Mouse (Mus musculus) limb, embryonic 12.5 days (tissue): Measurements from ENCODE around the gene Ginm1. TPM values are rescaled to one million over a fixed set of nuclear protein-coding genes. Genes with fewer than 3 reads are reported as not detected.

Experiments used
- ATAC-seq: fragments of 200-750 bp; cut with Nextera tagmentation; 2 replicates; pipeline ENCODE4 v1.8.0; 2017; ENCODE audit warnings: low read depth, moderate TSS enrichment; ENCODE audit not compliant: insufficient number of reproducible peaks, insufficient read depth, low FRiP score, low TSS enrichment
- H3K27ac ChIP-seq: fragments of 300-500 bp; sonication (generic); 2 replicates; pipeline ENCODE4 v1.5.1; 2016; ENCODE audit warnings: mild to moderate bottlenecking, moderate library complexity
- H3K27me3 ChIP-seq: fragments of 300-500 bp; sonication (generic); 2 replicates; pipeline ENCODE4 v1.6.1; 2016; ENCODE audit warnings: mild to moderate bottlenecking, moderate library complexity
- H3K36me3 ChIP-seq: fragments of 300-500 bp; sonication (generic); 2 replicates; pipeline ENCODE4 v1.6.1; 2016; ENCODE audit warnings: mild to moderate bottlenecking, moderate library complexity
- H3K4me1 ChIP-seq: fragments of 300-500 bp; sonication (generic); replicated peaks from 2 replicates; pipeline ENCODE4 v1.6.1; 2016
- H3K4me2 ChIP-seq: fragments of 300-500 bp; sonication (generic); 2 replicates; pipeline ENCODE4 v1.6.1; 2016; ENCODE audit warnings: mild to moderate bottlenecking, moderate library complexity
- H3K4me3 ChIP-seq: fragments of 300-500 bp; sonication (generic); replicated peaks from 2 replicates; pipeline ENCODE4 v1.5.1; 2016; ENCODE audit warnings: mild to moderate bottlenecking
- H3K9ac ChIP-seq: fragments of 300-500 bp; sonication (generic); replicated peaks from 2 replicates; pipeline ENCODE4 v1.6.1; 2016; ENCODE audit warnings: mild to moderate bottlenecking, moderate library complexity
- H3K9me3 ChIP-seq: fragments of 300-500 bp; sonication (generic); 2 replicates; pipeline ENCODE4 v1.6.1; 2016; ENCODE audit warnings: mild to moderate bottlenecking, moderate library complexity
- whole genome bisulfite sequencing: fragments of 180-500 bp; shearing (Covaris S2); methylation state at CpG from one replicate; pipeline ENCODE4 v1.1.7; 2016; 5-methylcytosine and 5-hydroxymethylcytosine counted together
- polyA plus RNA-seq: library from polyadenylated mRNA; unstranded; fragments of >200 nt; fragmentation: Nextera tagmentation; extraction: Ambion mirVana; gene quantifications from 2 replicates; pipeline ENCODE4 v1.2.1, GENCODE M21; 2016

Ginm1 gene
- polyA plus RNA-seq, 1 experiment from 2014 or later: 60.8 TPM

DNA sequence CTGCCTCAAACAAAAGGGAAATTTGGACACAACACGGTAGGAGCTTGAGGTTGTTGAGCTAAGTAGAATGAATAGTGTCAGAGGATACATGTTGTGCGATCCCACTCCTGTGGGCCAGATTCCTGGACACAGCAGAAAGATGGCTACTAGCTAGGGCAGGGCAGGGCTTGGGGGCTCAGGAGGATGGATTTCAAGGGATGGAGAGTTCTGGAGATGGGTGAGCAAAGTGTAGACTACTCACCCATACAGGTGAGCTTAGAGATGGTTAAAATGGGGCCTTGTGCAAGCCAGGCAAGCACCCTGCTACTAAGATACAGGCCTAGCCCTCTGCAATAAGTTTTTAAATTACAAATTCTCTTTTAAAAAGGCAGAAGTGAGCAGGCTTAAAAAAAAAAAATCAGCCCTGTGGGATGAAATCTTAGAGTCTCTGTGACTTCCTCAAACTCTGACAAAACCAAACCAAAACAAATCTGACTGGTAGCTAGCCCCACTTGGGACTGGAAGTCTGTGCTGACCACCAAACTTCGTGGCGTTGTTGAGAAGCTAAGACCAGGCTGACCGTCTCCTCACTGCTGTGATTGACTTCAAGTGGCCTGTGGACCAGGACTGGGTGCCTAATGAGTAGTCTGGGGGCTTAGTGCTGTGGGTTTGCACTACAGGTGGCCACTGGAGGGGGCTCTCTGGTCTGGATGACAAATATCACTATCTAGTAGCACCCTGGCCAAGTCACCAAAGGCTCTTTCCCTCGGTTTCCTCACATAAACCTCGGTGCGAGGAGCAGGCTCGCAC lies 40.9 kb upstream of the Ginm1 start:
- Histone ChIP-seq H3K4me3 (no peak overlapping the region), H3K4me1 (peaks cover 13% of the 10 kb centered on the region), H3K9ac (no peak overlapping the region), H3K4me2 (no peak overlapping the region), H3K36me3 (no peaks in the 10 kb centered on the region), H3K27ac (no peak overlapping the region), H3K27me3 (peaks cover 14% of the 10 kb centered on the region), H3K9me3 (no peaks in the 10 kb centered on the region)
- ATAC-seq: no peak
- 79% methylated on average over 9 of the region's 9 CpGs for WGBS

DNA sequence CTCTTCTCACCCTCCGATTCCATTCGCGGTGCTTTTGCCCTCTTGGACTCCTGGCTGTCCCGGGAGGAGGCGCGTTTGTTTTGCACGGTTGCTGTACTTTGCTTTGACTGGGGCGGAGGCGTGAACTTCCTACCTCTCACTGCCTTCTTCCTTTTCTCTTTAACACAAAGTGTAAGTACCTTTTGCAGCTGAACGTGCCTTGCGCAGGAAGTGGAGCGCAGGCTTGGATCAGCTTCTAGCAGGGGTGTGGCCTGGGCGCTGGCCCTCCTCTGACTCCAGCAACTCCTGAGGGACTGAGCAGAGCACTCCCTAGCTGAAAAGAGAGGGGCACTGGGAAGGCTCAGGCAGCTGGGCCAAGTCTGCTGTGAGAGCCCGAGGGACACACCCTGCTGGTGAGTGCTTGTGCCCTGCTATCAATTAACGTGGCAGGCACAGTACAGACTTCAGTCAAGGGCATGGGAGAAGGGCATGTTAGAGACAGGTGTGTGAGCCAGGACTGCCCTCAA lies 39.6 kb upstream of the Ginm1 start, which contains the start of gene Zc3h12d:
Gene Zc3h12d, plus strand, starts transcription at position 300 of the 506 bp plus-strand sequence.
- Histone ChIP-seq H3K9ac (peak within 1 kb of the TSS; percentile 50), H3K9me3 (no peaks in the 10 kb centered on the region), H3K27ac (no peak within 1 kb of the TSS), H3K27me3 (peaks cover 14% of the 10 kb centered on the region), H3K4me1 (peaks cover 10% of the 10 kb centered on the region), H3K4me3 (peak within 1 kb of the TSS; percentile 27), H3K36me3 (0 out of 2 replicates have a peak, but pooled peaks cover 4% of the 10 kb centered on the region), H3K4me2 (peak within 1 kb of the TSS; percentile 54)
- ATAC-seq: peak; percentile 65; the same call in 1 of the 2 replicates
- 4% methylated on average over 15 of the region's 15 CpGs for WGBS

- no peak overlapping the region for H3K9ac ChIP-seq
Observed at GRCm38 (mm10) chr10:7826106-7826505, 33.5 kb upstream of the Ginm1 start.

DNA sequence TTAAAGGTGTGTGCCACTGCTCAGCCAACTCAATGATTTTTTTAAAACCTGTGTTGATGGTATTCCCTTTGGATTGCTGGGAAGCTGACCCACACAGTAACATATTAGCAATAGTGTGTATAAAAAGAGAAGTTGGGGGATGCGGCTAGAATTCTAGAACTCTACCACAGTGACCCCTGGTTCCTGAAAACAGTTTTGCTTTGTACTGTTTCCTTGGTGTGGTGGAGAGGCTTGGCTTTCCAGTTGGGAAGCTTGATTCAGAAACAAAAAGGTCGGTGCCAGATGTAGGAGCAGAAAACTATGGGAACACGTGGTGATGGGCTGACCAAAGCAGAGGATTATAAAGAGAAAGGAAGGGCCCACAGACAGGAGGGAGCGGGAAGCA lies 32.6 kb upstream of the Ginm1 start:
- H3K36me3 ChIP-seq: peaks cover 50% of the 10 kb centered on the region
- 91% methylated on average over 4 of the region's 4 CpGs for WGBS
- no peak for ATAC-seq

More at GRCm38 (mm10) chr10:7826106-7826505, 33.5 kb upstream of the Ginm1 start:
- no peaks in the 10 kb centered on the region for H3K27me3 ChIP-seq
- no peaks in the 10 kb centered on the region for H3K4me1 ChIP-seq
- H3K9me3 ChIP-seq: no peaks in the 10 kb centered on the region
- WGBS: 91% methylated on average over 9 of the region's 9 CpGs
- no peak overlapping the region for H3K4me2 ChIP-seq
- H3K4me3 ChIP-seq: no peak overlapping the region
- no peak for ATAC-seq
- peaks cover 42% of the 10 kb centered on the region for H3K36me3 ChIP-seq
- H3K27ac ChIP-seq: no peak overlapping the region

DNA sequence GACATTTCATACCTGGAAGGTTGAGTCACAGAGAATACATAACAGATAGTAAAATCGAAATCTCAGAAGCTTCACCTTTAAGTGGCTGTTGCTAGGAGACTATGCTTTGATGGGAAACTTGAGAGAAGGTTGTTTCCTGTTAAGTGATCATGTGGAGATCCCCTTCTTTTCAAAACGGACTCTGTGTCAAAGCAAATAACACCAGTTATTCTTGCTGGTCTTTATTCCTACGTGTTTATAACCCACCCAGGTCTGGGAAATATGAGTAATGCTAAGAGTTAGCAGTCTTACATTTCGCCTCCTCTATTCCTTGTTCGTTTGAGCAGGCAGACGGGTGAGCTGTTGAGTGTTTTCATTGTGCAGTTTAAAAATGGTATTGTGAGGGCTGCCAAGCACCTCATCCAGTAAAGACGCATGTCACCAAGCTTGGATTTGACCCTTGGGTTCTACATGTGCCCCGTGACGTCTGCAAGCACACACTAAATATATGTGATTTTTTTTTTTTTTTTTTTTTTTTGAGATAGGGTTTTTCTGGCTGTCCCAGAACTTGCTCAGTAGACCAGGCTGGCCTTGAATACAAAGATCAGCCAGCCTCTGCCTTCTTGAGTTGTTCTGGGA lies 32.1 kb upstream of the Ginm1 start:
- no peak overlapping the region for H3K4me2 ChIP-seq
- no peak overlapping the region for H3K4me3 ChIP-seq
- peaks cover 52% of the 10 kb centered on the region for H3K36me3 ChIP-seq
- H3K27ac ChIP-seq: no peak overlapping the region
- no peaks in the 10 kb centered on the region for H3K27me3 ChIP-seq
- H3K4me1 ChIP-seq: no peaks in the 10 kb centered on the region
- WGBS: 86% methylated on average over 9 of the region's 9 CpGs
- ATAC-seq: no peak
- no peaks in the 10 kb centered on the region for H3K9me3 ChIP-seq
- no peak overlapping the region for H3K9ac ChIP-seq

More for the DNA sequence above, 32.6 kb upstream of the Ginm1 start:
- H3K9ac ChIP-seq: no peak overlapping the region
- H3K9me3 ChIP-seq: no peaks in the 10 kb centered on the region
- no peak overlapping the region for H3K4me2 ChIP-seq
- no peak overlapping the region for H3K27ac ChIP-seq
- no peaks in the 10 kb centered on the region for H3K27me3 ChIP-seq
- H3K4me3 ChIP-seq: no peak overlapping the region
- H3K4me1 ChIP-seq: no peaks in the 10 kb centered on the region

- Histone ChIP-seq H3K4me1 (no peaks in the 10 kb centered on the region), H3K9ac (no peak overlapping the region), H3K9me3 (no peaks in the 10 kb centered on the region), H3K27me3 (no peaks in the 10 kb centered on the region), H3K36me3 (peaks cover 67% of the 10 kb centered on the region), H3K4me2 (no peak overlapping the region), H3K4me3 (no peak overlapping the region), H3K27ac (no peak overlapping the region)
- ATAC-seq: no peak
- WGBS: 97% methylated on average over 12 of the region's 12 CpGs
Observed at GRCm38 (mm10) chr10:7821981-7822380, 29.4 kb upstream of the Ginm1 start.

DNA sequence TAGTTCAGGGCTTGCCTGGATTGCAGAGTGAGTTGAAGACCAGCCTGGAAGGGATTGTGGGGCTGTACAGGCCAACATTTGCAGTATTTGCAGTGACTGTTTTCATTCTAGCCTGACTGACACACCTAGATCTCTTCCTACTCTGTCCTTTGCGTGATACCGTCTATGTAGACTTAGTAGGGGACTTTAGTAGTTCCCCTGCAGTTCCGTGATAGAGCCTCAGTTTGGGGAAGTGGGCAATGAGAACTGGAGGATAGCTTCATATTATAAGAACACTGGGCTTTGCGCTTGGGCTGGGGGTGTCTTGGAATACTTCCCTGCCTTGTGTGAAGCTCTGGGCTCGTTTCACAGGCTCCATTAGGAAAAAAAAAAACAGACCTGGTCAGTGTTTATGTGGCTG lies 27.5 kb upstream of the Ginm1 start:
- Histone ChIP-seq H3K4me1 (no peaks in the 10 kb centered on the region), H3K9me3 (no peaks in the 10 kb centered on the region), H3K27me3 (no peaks in the 10 kb centered on the region), H3K4me3 (no peak overlapping the region), H3K27ac (no peak overlapping the region), H3K9ac (no peak overlapping the region), H3K4me2 (no peak overlapping the region), H3K36me3 (peaks cover 69% of the 10 kb centered on the region)
- no peak for ATAC-seq
- 87% methylated on average over 5 of the region's 5 CpGs for WGBS

- Histone ChIP-seq H3K4me2 (no peak overlapping the region), H3K27ac (no peak overlapping the region)
Observed at GRCm38 (mm10) chr10:7819603-7820002, 27.0 kb upstream of the Ginm1 start.

GRCm38 (mm10) chr10:7819156-7819555 lies 26.5 kb upstream of the Ginm1 start:
- Histone ChIP-seq H3K36me3 (peaks cover 75% of the 10 kb centered on the region), H3K9ac (no peak overlapping the region), H3K4me2 (no peak overlapping the region), H3K4me1 (no peaks in the 10 kb centered on the region), H3K4me3 (no peak overlapping the region), H3K9me3 (no peaks in the 10 kb centered on the region), H3K27me3 (no peaks in the 10 kb centered on the region), H3K27ac (no peak overlapping the region)
- WGBS: 92% methylated on average over 4 of the region's 4 CpGs
- no peak for ATAC-seq

More at GRCm38 (mm10) chr10:7819603-7820002, 27.0 kb upstream of the Ginm1 start:
- Histone ChIP-seq H3K4me1 (no peaks in the 10 kb centered on the region), H3K9me3 (no peaks in the 10 kb centered on the region), H3K9ac (no peak overlapping the region), H3K36me3 (peaks cover 71% of the 10 kb centered on the region), H3K27me3 (no peaks in the 10 kb centered on the region), H3K4me3 (no peak overlapping the region)
- ATAC-seq: no peak
- WGBS: 86% methylated on average over 4 of the region's 4 CpGs

- no peak for ATAC-seq
- no peaks in the 10 kb centered on the region for H3K27me3 ChIP-seq
- H3K4me3 ChIP-seq: no peak overlapping the region
- H3K4me1 ChIP-seq: no peaks in the 10 kb centered on the region
- no peaks in the 10 kb centered on the region for H3K9me3 ChIP-seq
- no peak overlapping the region for H3K4me2 ChIP-seq
- H3K27ac ChIP-seq: no peak overlapping the region
- H3K36me3 ChIP-seq: peaks cover 76% of the 10 kb centered on the region
- no peak overlapping the region for H3K9ac ChIP-seq
- 97% methylated on average over 4 of the region's 4 CpGs for WGBS
Observed at GRCm38 (mm10) chr10:7818676-7819075, 26.1 kb upstream of the Ginm1 start.

- no peaks in the 10 kb centered on the region for H3K4me1 ChIP-seq
- no peak for ATAC-seq
- peaks cover 72% of the 10 kb centered on the region for H3K36me3 ChIP-seq
- no peak overlapping the region for H3K4me3 ChIP-seq
- no peaks in the 10 kb centered on the region for H3K9me3 ChIP-seq
- H3K9ac ChIP-seq: no peak overlapping the region
- no peak overlapping the region for H3K4me2 ChIP-seq
- H3K27ac ChIP-seq: no peak overlapping the region
- WGBS: 81% methylated on average over 2 of the region's 2 CpGs
- no peaks in the 10 kb centered on the region for H3K27me3 ChIP-seq
Observed at GRCm38 (mm10) chr10:7816476-7816875, 23.9 kb upstream of the Ginm1 start.
